ENCODE assay signal across 11 mouse cellular contexts in genomic region chr11:106355382-106356128, GRCm38 (mm10). TPM values are rescaled to one million over a fixed set of nuclear protein-coding genes. Genes with fewer than 3 reads are reported as not detected.
DNase-seq lines count a peak whose midpoint lies in the region; ATAC-seq lines count a peak whose summit lies in the region.
"Had no signal": no experiment of that assay in that cellular context is flagged by ENCODE, and none has a peak within 500 bp of the region (broad histone marks: within the 10 kb centered on the region; RNA-seq: fewer than 3 reads in every experiment).

No protein-coding gene starts in this region.

- ATAC-seq in heart, embryonic 12.5 days (ENCODE audit: insufficient number of reproducible peaks, low FRiP score): no peak
- no peak for ATAC-seq in midbrain, embryonic 16.5 days

- no peaks in the 10 kb centered on the region for H3K9me3 ChIP-seq in heart, embryonic 12.5 days (replicated peaks)
- no peaks in the 10 kb centered on the region; the same call in 1 of the 2 replicates for H3K9me3 ChIP-seq in midbrain, embryonic 16.5 days (replicated peaks; ENCODE audit: control insufficient read depth, low read length, poor library complexity, severe bottlenecking)
- H3K9me3 ChIP-seq: hindbrain, embryonic 15.5 days had no signal

- H3K27ac ChIP-seq in heart, embryonic 12.5 days (ENCODE audit: poor library complexity, severe bottlenecking): no peak overlapping the region
- H3K27ac ChIP-seq in midbrain, embryonic 16.5 days (ENCODE audit: low read length): no peak overlapping the region
- H3K27ac ChIP-seq: hindbrain, embryonic 15.5 days had no signal

- WGBS in heart, embryonic 12.5 days: 38% methylated on average over 19 of the region's 19 CpGs
- WGBS in midbrain, embryonic 16.5 days: 75% methylated on average over 19 of the region's 19 CpGs

- H3K4me3 ChIP-seq in heart, embryonic 12.5 days: no peak overlapping the region
- H3K4me3 ChIP-seq in midbrain, embryonic 16.5 days (ENCODE audit: low read depth, low read length): no peak overlapping the region
- H3K4me3 ChIP-seq: hindbrain, embryonic 15.5 days had no signal

- no peak overlapping the region for H3K9ac ChIP-seq in heart, embryonic 12.5 days
- no peak overlapping the region for H3K9ac ChIP-seq in midbrain, embryonic 16.5 days (ENCODE audit: low read depth, low read length)
- H3K9ac ChIP-seq: hindbrain, embryonic 15.5 days had no signal

- H3K4me2 ChIP-seq in heart, embryonic 12.5 days: peak overlapping the region; percentile 16; the same call in 1 of the 2 replicates
- H3K4me2 ChIP-seq in midbrain, embryonic 16.5 days (ENCODE audit: low read length): no peak overlapping the region
- H3K4me2 ChIP-seq: hindbrain, embryonic 15.5 days had no signal

- H3K36me3 ChIP-seq in heart, embryonic 12.5 days: no peaks in the 10 kb centered on the region
- no peaks in the 10 kb centered on the region for H3K36me3 ChIP-seq in midbrain, embryonic 16.5 days (ENCODE audit: control insufficient read depth, insufficient read depth, low read length)
- H3K36me3 ChIP-seq: hindbrain, embryonic 15.5 days had no signal

- H3K27me3 ChIP-seq in heart, embryonic 12.5 days (replicated peaks): no peaks in the 10 kb centered on the region
- no peaks in the 10 kb centered on the region for H3K27me3 ChIP-seq in midbrain, embryonic 16.5 days (ENCODE audit: control insufficient read depth, insufficient read depth, low read depth, low read length)
- H3K27me3 ChIP-seq: hindbrain, embryonic 15.5 days had no signal

- DNase-seq in heart, adult 8-10 months (ENCODE audit: low spot score): no peak
- DNase-seq in adrenal gland, postnatal 10 days: peak; percentile 53
- peak; percentile 71 for DNase-seq in cerebellum, postnatal 14 days
- peak; percentile 53 for DNase-seq in lung, postnatal 10 days
- DNase-seq in Muller cell, postnatal 12 days (ENCODE audit: inconsistent ontology term): no peak
- no peak for DNase-seq in natural killer cell, adult 2 months (ENCODE audit: low spot score in 2 of 2)

- peaks cover 17% of the 10 kb centered on the region for H3K4me1 ChIP-seq in heart, embryonic 12.5 days (replicated peaks)
- H3K4me1 ChIP-seq in midbrain, embryonic 16.5 days (ENCODE audit: control insufficient read depth, insufficient read depth, low read length): no peaks in the 10 kb centered on the region
- H3K4me1 ChIP-seq: hindbrain, embryonic 15.5 days had no signal

RNA-seq across cellular contexts. Expression of gene Scn4a, which starts 2.5 kb away (rescaled TPM):
- polyA plus RNA-seq in heart, embryonic 12.5 days (2016; fragmentation: Nextera tagmentation; extraction: Ambion mirVana): 0.08 and 0.13 TPM in 2 replicates
- total RNA-seq in heart, adult 8-10 months (2022): 10 to 100 TPM; 23.9 to 46.8 (median 31.4) TPM
- 10 to 100 TPM in 1 of 2 experiments, 1 to 10 TPM in 1; 2.0 to 13.3 TPM for total RNA-seq in adrenal gland, postnatal 10 days (2021)
- polyA plus RNA-seq in midbrain, embryonic 16.5 days (2015; fragmentation: Nextera tagmentation; extraction: Ambion mirVana): not detected in 2 replicates
- polyA plus RNA-seq: hindbrain, embryonic 15.5 days had no signal

RNA-seq across cellular contexts. Expression of gene Prr29, which starts 9.7 kb away (rescaled TPM):
- polyA plus RNA-seq in heart, embryonic 12.5 days (2016; fragmentation: Nextera tagmentation; extraction: Ambion mirVana): 0.28 TPM in 1 of 2 replicates, not detected in the other
- 1 to 10 TPM in 3 of 4 experiments, under 1 TPM in 1; 0.75 to 1.8 (median 1.5) TPM for total RNA-seq in heart, adult 8-10 months (2022)
- total RNA-seq in adrenal gland, postnatal 10 days (2021): 1 to 10 TPM in 1 of 2 experiments, not detected in 1; 1.2 TPM
- not detected in 2 replicates for polyA plus RNA-seq in midbrain, embryonic 16.5 days (2015; fragmentation: Nextera tagmentation; extraction: Ambion mirVana)
- total RNA-seq: left cerebral cortex, postnatal 10 days had no signal
- polyA plus RNA-seq: brain, embryonic 14.5 days; hindbrain, embryonic 15.5 days had no signal

RNA-seq across cellular contexts. Expression of gene Icam2, which starts 32.3 kb away (rescaled TPM):
- 59.7 and 68.4 TPM in 2 replicates for polyA plus RNA-seq in heart, embryonic 12.5 days (2016; fragmentation: Nextera tagmentation; extraction: Ambion mirVana)
- total RNA-seq in heart, adult 8-10 months (2022): 10 to 100 TPM; 15.6 to 28.2 (median 21.5) TPM
- 10 to 100 TPM; 28.0 to 31.9 TPM for total RNA-seq in adrenal gland, postnatal 10 days (2021)
- 10.4 and 12.3 TPM in 2 replicates for polyA plus RNA-seq in midbrain, embryonic 16.5 days (2015; fragmentation: Nextera tagmentation; extraction: Ambion mirVana)

RNA-seq across cellular contexts. Expression of gene Cd79b, which starts 41.0 kb away (rescaled TPM):
- polyA plus RNA-seq in heart, embryonic 12.5 days (2016; fragmentation: Nextera tagmentation; extraction: Ambion mirVana): 0.83 and 0.95 TPM in 2 replicates
- total RNA-seq in heart, adult 8-10 months (2022): 1 to 10 TPM in 2 of 4 experiments, under 1 TPM in 2; 0.52 to 2.3 (median 1.0) TPM
- 10 to 100 TPM; 10.9 to 11.6 TPM for total RNA-seq in adrenal gland, postnatal 10 days (2021)
- 0.76 and 0.92 TPM in 2 replicates for polyA plus RNA-seq in midbrain, embryonic 16.5 days (2015; fragmentation: Nextera tagmentation; extraction: Ambion mirVana)

RNA-seq across cellular contexts. Expression of gene Gh, which starts 53.9 kb away (rescaled TPM):
- not detected in 2 replicates for polyA plus RNA-seq in heart, embryonic 12.5 days (2016; fragmentation: Nextera tagmentation; extraction: Ambion mirVana)
- total RNA-seq in heart, adult 8-10 months (2022): not detected
- not detected for total RNA-seq in adrenal gland, postnatal 10 days (2021)
- 1.2 TPM in 1 of 2 replicates, not detected in the other for polyA plus RNA-seq in midbrain, embryonic 16.5 days (2015; fragmentation: Nextera tagmentation; extraction: Ambion mirVana)
- total RNA-seq: left cerebral cortex, postnatal 10 days had no signal
- polyA plus RNA-seq: brain, embryonic 14.5 days; hindbrain, embryonic 15.5 days had no signal

Comparison
In these comparisons a context has a peak if more than half of its experiments do, and no peak if none do; other contexts are left out.
1. DNase-seq: peak in adrenal gland, postnatal 10 days (single experiment), cerebellum, postnatal 14 days (2 of 2) and lung, postnatal 10 days (single experiment); none in heart, adult 8-10 months (single experiment), Muller cell, postnatal 12 days (single experiment) and natural killer cell, adult 2 months (0 of 2).